Mouse (Mus musculus): ENCODE data around the gene Arrb2. TPM values are rescaled to one million over a fixed set of nuclear protein-coding genes. Genes with fewer than 3 reads are reported as not detected.
"Not testable (repeated sequence)": the region's sequence is repeated elsewhere in the genome, so short reads cannot be mapped to it uniquely, and the experiment has no call there.

Arrb2 gene
- polyA plus RNA-seq, 1 experiment from 2014 or later, result 44.0 TPM

- no peak overlapping the region for H3K4me3 ChIP-seq (ENCODE audit: low read depth, low read length)
- DNase-seq (ENCODE audit: low spot score), result peak; percentile 85
- H3K27me3 ChIP-seq (ENCODE audit: control insufficient read depth, insufficient read depth, low read length), result no peaks in the 10 kb centered on the region
- no peak overlapping the region for H3K27ac ChIP-seq (ENCODE audit: low read depth, low read length)
- H3K9ac ChIP-seq (ENCODE audit: low read length), result no peak overlapping the region
- WGBS, result 22% methylated on average over 3 of the region's 3 CpGs
- H3K4me2 ChIP-seq (ENCODE audit: low read depth, low read length, severe bottlenecking), result no peak overlapping the region
- H3K36me3 ChIP-seq (ENCODE audit: control insufficient read depth, insufficient read depth, low read length), result no peaks in the 10 kb centered on the region
- no peaks in the 10 kb centered on the region; the same call in 1 of the 2 replicates for H3K4me1 ChIP-seq (replicated peaks; ENCODE audit: control insufficient read depth, insufficient read depth, low read length)
- H3K9me3 ChIP-seq (ENCODE audit: control insufficient read depth, low read length), result no peaks in the 10 kb centered on the region
- ATAC-seq (replicated peaks; ENCODE audit: low FRiP score), result no peak
Observed at GRCm38 (mm10) chr11:70413961-70414360, 18.5 kb upstream of the Arrb2 start.

- Histone ChIP-seq H3K36me3 (ENCODE audit: control insufficient read depth, insufficient read depth, low read length) (no peaks in the 10 kb centered on the region), H3K4me3 (ENCODE audit: low read depth, low read length) (no peak overlapping the region), H3K4me2 (ENCODE audit: low read depth, low read length, severe bottlenecking) (no peak overlapping the region), H3K27ac (ENCODE audit: low read depth, low read length) (no peak overlapping the region), H3K27me3 (ENCODE audit: control insufficient read depth, insufficient read depth, low read length) (no peaks in the 10 kb centered on the region), H3K9ac (ENCODE audit: low read length) (no peak overlapping the region), H3K9me3 (ENCODE audit: control insufficient read depth, low read length) (no peaks in the 10 kb centered on the region), H3K4me1 (replicated peaks; ENCODE audit: control insufficient read depth, insufficient read depth, low read length) (no peaks in the 10 kb centered on the region)
- WGBS, result 67% methylated on average over 4 of the region's 4 CpGs
- DNase-seq (ENCODE audit: low spot score) (no peak), ATAC-seq (replicated peaks; ENCODE audit: low FRiP score) (no peak)
Observed at GRCm38 (mm10) chr11:70418199-70418598, 14.2 kb upstream of the Arrb2 start.

GRCm38 (mm10) chr11:70419486-70419885 is 12.9 kb upstream of the Arrb2 start:
- H3K27ac ChIP-seq (ENCODE audit: low read depth, low read length), result no peak overlapping the region
- H3K9me3 ChIP-seq (ENCODE audit: control insufficient read depth, low read length), result no peaks in the 10 kb centered on the region
- H3K36me3 ChIP-seq (ENCODE audit: control insufficient read depth, insufficient read depth, low read length), result no peaks in the 10 kb centered on the region
- no peak overlapping the region for H3K4me3 ChIP-seq (ENCODE audit: low read depth, low read length)
- no peak overlapping the region for H3K9ac ChIP-seq (ENCODE audit: low read length)
- H3K4me2 ChIP-seq (ENCODE audit: low read depth, low read length, severe bottlenecking), result no peak overlapping the region
- DNase-seq (ENCODE audit: low spot score) (no peak), ATAC-seq (replicated peaks; ENCODE audit: low FRiP score) (no peak)
- no peaks in the 10 kb centered on the region for H3K27me3 ChIP-seq (ENCODE audit: control insufficient read depth, insufficient read depth, low read length)
- H3K4me1 ChIP-seq (replicated peaks; ENCODE audit: control insufficient read depth, insufficient read depth, low read length), result no peaks in the 10 kb centered on the region
- WGBS, result 83% methylated on average over 5 of the region's 5 CpGs

- H3K4me1 ChIP-seq (replicated peaks; ENCODE audit: control insufficient read depth, insufficient read depth, low read length); ATAC-seq (replicated peaks; ENCODE audit: low FRiP score); H3K9ac ChIP-seq (ENCODE audit: low read length); H3K27me3 ChIP-seq (ENCODE audit: control insufficient read depth, insufficient read depth, low read length); H3K36me3 ChIP-seq (ENCODE audit: control insufficient read depth, insufficient read depth, low read length); H3K4me3 ChIP-seq (ENCODE audit: low read depth, low read length); DNase-seq (ENCODE audit: low spot score); H3K27ac ChIP-seq (ENCODE audit: low read depth, low read length); H3K4me2 ChIP-seq (ENCODE audit: low read depth, low read length, severe bottlenecking); H3K9me3 ChIP-seq (ENCODE audit: control insufficient read depth, low read length): not testable (repeated sequence)
- WGBS, result 70% methylated on average over 6 of the region's 6 CpGs
Observed at GRCm38 (mm10) chr11:70426598-70426997, 5.8 kb upstream of the Arrb2 start.

- Histone ChIP-seq H3K36me3 (ENCODE audit: control insufficient read depth, insufficient read depth, low read length) (no peaks in the 10 kb centered on the region), H3K9me3 (ENCODE audit: control insufficient read depth, low read length) (no peaks in the 10 kb centered on the region), H3K4me3 (ENCODE audit: low read depth, low read length) (peak overlapping the region; percentile 78; the same call in 1 of the 2 replicates), H3K27me3 (ENCODE audit: control insufficient read depth, insufficient read depth, low read length) (no peaks in the 10 kb centered on the region), H3K4me2 (ENCODE audit: low read depth, low read length, severe bottlenecking) (peak overlapping the region; percentile 58; the same call in 1 of the 2 replicates), H3K27ac (ENCODE audit: low read depth, low read length) (no peak overlapping the region), H3K4me1 (replicated peaks; ENCODE audit: control insufficient read depth, insufficient read depth, low read length) (peaks cover 17% of the 10 kb centered on the region; the same call in 1 of the 2 replicates), H3K9ac (ENCODE audit: low read length) (peak overlapping the region; percentile 53)
- DNase-seq (ENCODE audit: low spot score), result no peak
- WGBS, result 31% methylated on average over 5 of the region's 5 CpGs
- no peak for ATAC-seq (replicated peaks; ENCODE audit: low FRiP score)
Observed at GRCm38 (mm10) chr11:70431574-70431973, 861 bp upstream of the Arrb2 start.

- 6% methylated on average over 15 of the region's 15 CpGs for WGBS
- Histone ChIP-seq H3K9ac (ENCODE audit: low read length) (peak overlapping the region; percentile 89), H3K9me3 (ENCODE audit: control insufficient read depth, low read length) (no peaks in the 10 kb centered on the region), H3K36me3 (ENCODE audit: control insufficient read depth, insufficient read depth, low read length) (no peaks in the 10 kb centered on the region; the same call in 1 of the 2 replicates), H3K27me3 (ENCODE audit: control insufficient read depth, insufficient read depth, low read length) (no peaks in the 10 kb centered on the region), H3K4me3 (ENCODE audit: low read depth, low read length) (peak overlapping the region; percentile 78), H3K27ac (ENCODE audit: low read depth, low read length) (peak overlapping the region; percentile 62), H3K4me1 (replicated peaks; ENCODE audit: control insufficient read depth, insufficient read depth, low read length) (peaks cover 17% of the 10 kb centered on the region; the same call in 1 of the 2 replicates), H3K4me2 (ENCODE audit: low read depth, low read length, severe bottlenecking) (peak overlapping the region; percentile 58)
- peak; percentile 60 for ATAC-seq (replicated peaks; ENCODE audit: low FRiP score)
- peak; percentile 79 for DNase-seq (ENCODE audit: low spot score)
Observed at GRCm38 (mm10) chr11:70432895-70433568, 597 bp downstream of the Arrb2 start.

- H3K4me1 ChIP-seq (replicated peaks; ENCODE audit: control insufficient read depth, insufficient read depth, low read length), result peaks cover 17% of the 10 kb centered on the region; the same call in 1 of the 2 replicates
- no peaks in the 10 kb centered on the region; the same call in 1 of the 2 replicates for H3K36me3 ChIP-seq (ENCODE audit: control insufficient read depth, insufficient read depth, low read length)
- H3K9me3 ChIP-seq (ENCODE audit: control insufficient read depth, low read length), result no peaks in the 10 kb centered on the region
- peak overlapping the region; percentile 89 for H3K9ac ChIP-seq (ENCODE audit: low read length)
- H3K4me3 ChIP-seq (ENCODE audit: low read depth, low read length), result peak overlapping the region; percentile 78; the same call in 1 of the 2 replicates
- H3K27ac ChIP-seq (ENCODE audit: low read depth, low read length), result no peak overlapping the region
- WGBS, result 70% methylated on average over 1 of the region's 1 CpGs
- no peak for DNase-seq (ENCODE audit: low spot score)
- peak overlapping the region; percentile 58 for H3K4me2 ChIP-seq (ENCODE audit: low read depth, low read length, severe bottlenecking)
- no peak for ATAC-seq (replicated peaks; ENCODE audit: low FRiP score)
- H3K27me3 ChIP-seq (ENCODE audit: control insufficient read depth, insufficient read depth, low read length), result no peaks in the 10 kb centered on the region
Observed at GRCm38 (mm10) chr11:70433569-70433943, 1.1 kb downstream of the Arrb2 start.

GRCm38 (mm10) chr11:70433951-70434350 is 1.5 kb downstream of the Arrb2 start:
- peak overlapping the region; percentile 58; the same call in 1 of the 2 replicates for H3K4me2 ChIP-seq (ENCODE audit: low read depth, low read length, severe bottlenecking)
- peak overlapping the region; percentile 89 for H3K9ac ChIP-seq (ENCODE audit: low read length)
- no peak overlapping the region for H3K27ac ChIP-seq (ENCODE audit: low read depth, low read length)

More at GRCm38 (mm10) chr11:70433951-70434350, 1.5 kb downstream of the Arrb2 start:
- H3K4me1 ChIP-seq (replicated peaks; ENCODE audit: control insufficient read depth, insufficient read depth, low read length), result peaks cover 17% of the 10 kb centered on the region; the same call in 1 of the 2 replicates
- ATAC-seq (replicated peaks; ENCODE audit: low FRiP score) (no peak), DNase-seq (ENCODE audit: low spot score) (no peak)
- H3K4me3 ChIP-seq (ENCODE audit: low read depth, low read length), result 0 out of 2 replicates have a peak overlapping the region, but pooled peaks have one; percentile 78
- H3K27me3 ChIP-seq (ENCODE audit: control insufficient read depth, insufficient read depth, low read length), result no peaks in the 10 kb centered on the region
- no peaks in the 10 kb centered on the region for H3K9me3 ChIP-seq (ENCODE audit: control insufficient read depth, low read length)
- 93% methylated on average over 3 of the region's 3 CpGs for WGBS
- no peaks in the 10 kb centered on the region; the same call in 1 of the 2 replicates for H3K36me3 ChIP-seq (ENCODE audit: control insufficient read depth, insufficient read depth, low read length)

Measured in forebrain, embryonic 11.5 days (tissue).